Mouse (Mus musculus) adrenal gland, postnatal 25 days (tissue): ENCODE results near the gene Psg17. TPM values are rescaled to one million over a fixed set of nuclear protein-coding genes. Genes with fewer than 3 reads are reported as not detected.

Source experiments
- total RNA-seq: library from RNA; stranded (reverse); gene quantifications from 2 replicates; pipeline ENCODE4 v1.2.3, GENCODE M21; 2021

The Psg17 gene
- total RNA-seq, 1 experiment from 2014 or later = not detected

Other genes starting within 250 kb of the Psg17 start
- not detected in 2 replicates for gene Psg23, start 205.1 kb downstream of the Psg17 start, total RNA-seq
- not detected in 2 replicates for gene Psg21, start 164.9 kb downstream of the Psg17 start, total RNA-seq
- gene Psg20, start 135.4 kb downstream of the Psg17 start, total RNA-seq = not detected in 2 replicates
- not detected in 2 replicates for gene Psg22, start 103.5 kb downstream of the Psg17 start, total RNA-seq
- gene Psg19, start 23.1 kb downstream of the Psg17 start, total RNA-seq = not detected in 2 replicates
- 5.3 and 7.8 TPM in 2 replicates for gene Mill2, start 18.4 kb upstream of the Psg17 start, total RNA-seq
- gene Pglyrp1, start 49.7 kb upstream of the Psg17 start, total RNA-seq = 1.9 and 2.0 TPM in 2 replicates
- 16.5 and 20.8 TPM in 2 replicates for gene Ccdc61, start 88.8 kb upstream of the Psg17 start, total RNA-seq
- gene Nova2, start 104.3 kb upstream of the Psg17 start, total RNA-seq = 4.9 and 6.2 TPM in 2 replicates
- gene Nanos2, start 165.8 kb upstream of the Psg17 start, total RNA-seq = not detected in 2 replicates
- 10.9 and 13.0 TPM in 2 replicates for gene Mypop, start 169.6 kb upstream of the Psg17 start, total RNA-seq
- 45.8 and 48.3 TPM in 2 replicates for gene Irf2bp1, start 182.4 kb upstream of the Psg17 start, total RNA-seq
- 0.76 TPM in 1 of 2 replicates, not detected in the other for gene Foxa3, start 201.9 kb upstream of the Psg17 start, total RNA-seq
- 120 and 126 TPM in 2 replicates for gene Sympk, start 202.8 kb upstream of the Psg17 start, total RNA-seq
- not detected in 2 replicates for gene Rsph6a, start 233.1 kb upstream of the Psg17 start, total RNA-seq